Mouse (Mus musculus) cerebellum, adult 2 months (tissue): ENCODE data around the gene Tet3. TPM values are rescaled to one million over a fixed set of nuclear protein-coding genes. Genes with fewer than 3 reads are reported as not detected.

ENCODE experiments used
- DNase-seq, 2 experiments: peaks; one replicate each; pipeline ENCODE4 v3.0.0; 2021
- H3K27ac ChIP-seq: fragments of 200-500 bp; 2 replicates; pipeline ENCODE4 v1.5.1; 2012; ENCODE audit warnings: low read length, control low read depth, inconsistent platforms; ENCODE audit not compliant: insufficient read depth
- H3K27me3 ChIP-seq: fragments of 200-500 bp; 2 replicates; pipeline ENCODE4 v1.6.1; 2012; ENCODE audit warnings: inconsistent platforms, mild to moderate bottlenecking, low read length, moderate library complexity; ENCODE audit not compliant: control insufficient read depth, insufficient read depth
- H3K4me1 ChIP-seq: fragments of 200-500 bp; 2 replicates; pipeline ENCODE4 v1.6.1; 2011; ENCODE audit warnings: low read length; ENCODE audit not compliant: control insufficient read depth, insufficient read depth
- H3K4me3 ChIP-seq: fragments of 200-500 bp; replicated peaks from 2 replicates; pipeline ENCODE3; 2011; ENCODE audit warnings: mild to moderate bottlenecking, low read depth, low read length, control low read depth; ENCODE audit not compliant: insufficient read depth
- CTCF ChIP-seq: fragments of 200-500 bp; IDR thresholded peaks from 2 replicates; pipeline ENCODE4 v1.5.1; 2011; ENCODE audit warnings: low read depth, mild to moderate bottlenecking, control low read depth, low read length, moderate library complexity, borderline replicate concordance; ENCODE audit not compliant: insufficient read depth
- POLR2A ChIP-seq: fragments of 200-500 bp; IDR thresholded peaks from 2 replicates; pipeline ENCODE4 v1.6.1; 2011; ENCODE audit warnings: low read length, control low read depth, borderline replicate concordance; ENCODE audit not compliant: insufficient read depth
- WGBS: fragments of 180-500 bp; shearing (Covaris S2); methylation state at CpG from one replicate; pipeline ENCODE4 v1.1.7; 2018; 5-methylcytosine and 5-hydroxymethylcytosine counted together
- polyA plus RNA-seq: library from polyadenylated mRNA; depleted of rRNA; stranded (reverse); fragments of >200 nt; gene quantifications from 2 replicates; pipeline ENCODE4 v1.2.3, GENCODE M21; 2012

Gene Tet3
- polyA plus RNA-seq, 1 experiment = 22.5 TPM

DNA sequence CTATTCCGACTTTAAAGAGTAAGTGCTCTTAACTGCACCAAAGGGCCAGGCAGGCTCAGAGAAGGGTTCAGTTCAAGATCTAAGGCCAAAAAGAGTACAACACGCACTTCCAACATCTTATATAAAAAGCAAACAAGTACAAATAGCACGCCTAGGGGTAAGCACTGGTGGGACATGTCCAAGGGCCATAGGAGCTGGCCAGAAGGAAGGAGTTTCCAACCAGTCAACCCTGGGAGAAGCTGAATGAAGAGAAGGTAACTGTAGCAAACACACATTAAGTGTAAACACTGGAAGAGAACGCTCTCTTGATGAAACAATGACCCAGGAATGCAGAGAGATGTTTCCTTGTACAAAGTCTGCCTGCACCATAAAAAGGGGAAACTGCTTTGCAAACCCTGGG, 64.8 kb downstream of the Tet3 start:
- Histone ChIP-seq H3K4me3 (no peak overlapping the region), H3K27ac (no peak overlapping the region), H3K27me3 (no peaks in the 10 kb centered on the region), H3K4me1 (peaks cover 22% of the 10 kb centered on the region)
- no peak for TF ChIP-seq CTCF
- TF ChIP-seq POLR2A = no peak
- 90% methylated on average over 4 of the region's 4 CpGs for WGBS
- DNase-seq = no peak

DNA sequence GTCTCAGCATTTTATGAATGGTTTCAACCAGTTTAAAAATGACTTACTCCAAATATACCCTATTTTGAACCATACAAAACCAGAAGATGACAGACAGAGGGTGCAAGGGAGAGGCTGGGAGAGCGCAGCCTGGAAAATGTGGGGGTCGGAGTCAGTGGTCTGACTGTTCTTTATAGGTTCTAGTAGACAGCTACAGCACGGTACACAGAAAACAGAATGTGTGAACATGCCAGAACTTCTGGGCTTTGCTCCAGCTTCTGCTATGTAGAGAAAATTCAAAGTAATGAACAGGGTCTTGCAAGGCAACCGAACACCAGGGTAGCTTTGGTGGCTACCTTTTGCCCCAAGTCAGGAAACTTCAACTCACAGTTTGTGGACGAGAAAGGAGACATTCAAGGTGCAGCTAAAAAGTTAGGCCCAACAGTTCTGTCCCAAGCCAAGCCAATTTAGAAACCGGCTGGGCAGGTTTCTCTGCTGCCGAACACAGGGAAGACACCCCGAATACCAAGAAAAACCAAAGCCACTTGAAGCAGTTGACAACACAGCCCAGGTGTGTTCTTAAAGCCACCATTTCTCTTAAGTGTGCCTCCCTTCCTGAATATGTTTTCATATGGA, 66.6 kb downstream of the Tet3 start:
- no peaks in the 10 kb centered on the region for H3K27me3 ChIP-seq
- DNase-seq = peak; percentile 52 to 60
- WGBS = 37% methylated on average over 8 of the region's 8 CpGs
- TF ChIP-seq POLR2A = no peak
- no peak overlapping the region for H3K27ac ChIP-seq
- H3K4me1 ChIP-seq = peaks cover 19% of the 10 kb centered on the region
- H3K4me3 ChIP-seq = no peak overlapping the region

DNA sequence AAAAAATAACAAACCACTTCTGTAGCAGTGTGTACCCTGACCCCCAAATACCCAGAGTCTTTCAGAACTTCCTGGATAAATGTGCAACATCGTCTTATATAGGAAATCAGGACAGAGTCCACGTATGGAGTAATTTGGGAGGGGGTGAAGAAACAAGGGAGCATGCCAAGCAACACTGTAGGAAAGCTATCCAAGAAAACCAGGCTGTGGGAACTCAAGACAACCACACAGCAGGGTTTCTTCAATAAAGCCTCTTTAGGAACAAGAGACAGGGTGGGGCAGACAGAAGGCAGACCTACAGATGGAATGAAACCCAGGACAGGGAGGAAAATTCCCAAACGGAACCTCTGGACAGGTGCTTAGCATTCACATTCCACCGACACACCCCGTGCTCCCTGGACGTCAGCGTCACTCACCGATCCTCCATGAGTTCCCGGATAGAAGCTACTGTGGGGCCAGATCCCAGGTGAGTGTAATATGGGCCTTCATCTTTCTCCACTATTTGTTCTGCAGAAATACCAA, 73.3 kb downstream of the Tet3 start:
- 86% methylated on average over 9 of the region's 9 CpGs for WGBS
- DNase-seq = no peak

DNA sequence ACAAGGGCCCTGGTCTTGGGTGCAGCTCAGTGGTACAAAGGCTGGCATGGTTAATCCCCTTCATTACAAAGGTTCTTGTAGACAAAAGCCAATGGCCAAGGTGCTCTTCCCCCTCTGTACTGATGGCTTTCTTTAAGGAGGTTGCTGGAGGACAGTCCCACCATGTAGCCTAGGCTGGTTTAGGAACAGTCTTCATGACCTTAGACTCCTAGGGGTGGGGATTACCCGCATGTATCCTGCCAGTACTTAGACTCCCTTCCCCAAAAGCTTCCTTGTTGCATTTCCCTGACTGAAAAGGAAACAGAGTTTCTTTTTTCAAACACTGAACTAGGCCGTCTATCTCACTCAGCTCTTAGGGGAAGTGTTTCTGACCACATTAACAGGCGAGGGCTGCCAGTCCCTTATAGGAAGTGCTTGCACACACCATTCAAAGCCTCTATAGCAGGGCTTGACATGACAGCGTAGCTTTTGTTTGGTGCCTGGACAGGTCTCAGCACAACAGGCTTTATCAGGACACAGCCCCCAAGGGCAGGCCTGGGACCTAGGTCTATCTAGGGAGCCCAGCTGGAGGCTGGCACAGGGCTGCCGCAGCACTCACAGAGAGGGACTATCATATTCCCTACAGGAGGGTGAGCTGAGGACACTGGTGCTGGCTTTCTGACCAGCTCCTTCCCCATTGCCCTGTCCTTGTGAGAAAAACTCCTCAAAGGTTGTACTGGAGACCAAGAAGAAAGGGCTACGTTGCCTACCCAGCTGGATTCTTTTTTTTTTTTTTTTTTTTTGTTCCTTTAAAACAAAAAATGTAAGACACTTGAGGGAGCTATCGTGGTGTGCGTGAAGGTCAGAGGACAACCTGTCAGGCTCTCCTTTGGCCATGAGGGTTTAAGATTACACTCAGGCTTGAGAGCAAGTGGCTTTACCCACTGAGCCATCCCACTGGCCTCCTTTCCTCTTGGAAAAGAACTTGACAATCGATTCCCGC, 77.1 kb downstream of the Tet3 start:
- 71% methylated on average over 10 of the region's 10 CpGs for WGBS
- Histone ChIP-seq H3K27ac (no peak overlapping the region), H3K27me3 (no peaks in the 10 kb centered on the region), H3K4me3 (no peak overlapping the region), H3K4me1 (peaks cover 7% of the 10 kb centered on the region)
- DNase-seq = no peak
- TF ChIP-seq CTCF (no peak), POLR2A (no peak)

More for the DNA sequence above, 73.3 kb downstream of the Tet3 start:
- Histone ChIP-seq H3K27ac (no peak overlapping the region), H3K27me3 (no peaks in the 10 kb centered on the region), H3K4me3 (no peak overlapping the region), H3K4me1 (peaks cover 16% of the 10 kb centered on the region)
- TF ChIP-seq POLR2A (no peak), CTCF (no peak)

DNA sequence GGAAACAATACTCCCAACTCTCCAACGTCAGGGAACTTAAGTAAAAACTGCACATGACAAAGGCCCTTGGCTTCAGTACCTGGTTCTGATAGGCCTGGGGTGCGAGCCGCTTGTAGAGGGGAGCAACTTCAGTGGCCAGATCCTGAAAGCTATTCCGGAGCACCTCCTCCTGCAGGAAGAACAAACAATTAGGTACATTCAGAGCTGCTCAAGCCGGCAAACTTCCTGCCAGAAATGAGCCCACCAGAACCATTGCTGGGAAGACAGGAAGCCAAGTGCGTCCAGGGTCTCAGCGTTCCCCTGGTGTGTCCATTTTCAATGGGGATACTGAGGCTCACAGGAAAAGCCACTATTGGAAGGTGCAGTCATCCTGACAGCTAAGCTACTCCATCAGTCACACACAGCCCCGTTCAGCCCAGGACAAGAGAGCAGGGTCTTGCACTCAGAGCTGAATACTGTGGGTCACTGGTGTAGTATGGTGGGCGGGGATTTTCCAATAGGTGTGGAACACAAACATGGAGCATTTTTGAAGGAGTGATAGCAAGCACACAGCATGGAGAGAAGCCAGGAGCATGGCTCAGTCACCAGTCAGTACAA, 85.1 kb downstream of the Tet3 start:
- Histone ChIP-seq H3K27me3 (no peaks in the 10 kb centered on the region), H3K27ac (no peak overlapping the region), H3K4me3 (no peak overlapping the region), H3K4me1 (peaks cover 30% of the 10 kb centered on the region)
- TF ChIP-seq CTCF = no peak
- no peak for TF ChIP-seq POLR2A
- DNase-seq = no peak
- 86% methylated on average over 9 of the region's 9 CpGs for WGBS

DNA sequence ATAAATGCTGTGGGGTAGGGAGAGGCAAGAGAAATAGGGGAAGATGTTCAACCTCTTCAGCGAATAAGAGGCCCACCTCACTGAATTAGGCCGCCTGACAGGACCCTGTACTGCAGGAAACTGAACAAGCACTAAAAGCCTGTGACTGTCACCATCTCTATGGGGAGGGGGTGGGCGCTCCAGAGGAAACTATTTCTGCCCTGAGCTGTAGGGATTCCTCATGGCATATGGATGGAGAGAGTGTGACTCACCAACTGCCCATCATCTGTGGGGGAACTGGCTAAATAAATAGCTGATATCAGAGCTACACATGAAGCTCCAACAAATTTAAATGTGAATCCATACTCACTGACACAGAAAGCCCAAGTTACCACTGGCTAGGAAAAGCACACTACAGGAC, 87.5 kb downstream of the Tet3 start:
- no peak for TF ChIP-seq POLR2A
- TF ChIP-seq CTCF = no peak
- WGBS = 59% methylated on average over 3 of the region's 3 CpGs
- DNase-seq = peak; percentile 48 to 74
- peak overlapping the region; percentile 16; the same call in 1 of the 2 replicates for H3K27ac ChIP-seq
- no peaks in the 10 kb centered on the region for H3K27me3 ChIP-seq
- H3K4me1 ChIP-seq = peaks cover 30% of the 10 kb centered on the region
- H3K4me3 ChIP-seq = no peak overlapping the region

DNA sequence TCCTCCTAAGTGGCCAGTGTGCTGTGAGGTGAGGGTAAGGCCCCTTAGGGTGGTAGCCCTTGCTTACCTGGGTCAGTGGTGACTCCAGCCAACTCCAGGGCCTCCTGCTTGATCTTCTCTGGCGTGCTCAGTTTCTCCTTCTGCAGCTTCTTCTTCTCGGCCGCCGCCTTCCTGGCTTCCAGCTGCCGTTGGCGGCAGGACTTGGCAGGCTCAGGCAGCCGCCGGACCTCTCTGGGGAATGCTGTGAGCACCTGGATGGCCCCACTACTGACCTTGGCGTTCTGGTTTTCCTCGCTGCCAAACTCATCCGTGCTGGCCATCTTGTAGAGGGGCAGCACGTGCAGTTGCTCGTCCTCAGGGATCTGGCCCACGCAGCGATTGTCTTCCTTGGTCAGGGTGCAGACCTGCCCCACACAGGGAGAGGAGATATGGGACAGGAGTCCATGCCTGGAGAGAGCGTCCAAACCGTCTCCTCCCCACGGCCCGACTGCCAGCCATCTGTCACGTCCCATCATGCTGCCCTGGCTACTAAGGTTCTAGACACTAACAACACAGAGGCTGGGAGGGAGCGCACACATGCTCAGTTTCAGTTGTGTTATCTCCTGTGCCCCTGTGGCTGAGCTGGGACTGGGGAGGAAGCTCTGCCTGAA, 88.4 kb downstream of the Tet3 start:
- Histone ChIP-seq H3K27me3 (no peaks in the 10 kb centered on the region), H3K27ac (peak overlapping the region; percentile 34), H3K4me3 (no peak overlapping the region), H3K4me1 (peaks cover 30% of the 10 kb centered on the region)
- DNase-seq = peak; percentile 79 to 85
- 10% methylated on average over 21 of the region's 21 CpGs for WGBS
- TF ChIP-seq POLR2A = no peak
- TF ChIP-seq CTCF = no peak
